Mouse (Mus musculus): ENCODE data around the gene Cd274. TPM values are rescaled to one million over a fixed set of nuclear protein-coding genes. Genes with fewer than 3 reads are reported as not detected.
A peak's percentile ranks its signal among the peaks of the same experiment; 100 is the strongest.

Cd274 gene
- polyA plus RNA-seq, 1 experiment from 2014 or later = 1.2 TPM

DNA sequence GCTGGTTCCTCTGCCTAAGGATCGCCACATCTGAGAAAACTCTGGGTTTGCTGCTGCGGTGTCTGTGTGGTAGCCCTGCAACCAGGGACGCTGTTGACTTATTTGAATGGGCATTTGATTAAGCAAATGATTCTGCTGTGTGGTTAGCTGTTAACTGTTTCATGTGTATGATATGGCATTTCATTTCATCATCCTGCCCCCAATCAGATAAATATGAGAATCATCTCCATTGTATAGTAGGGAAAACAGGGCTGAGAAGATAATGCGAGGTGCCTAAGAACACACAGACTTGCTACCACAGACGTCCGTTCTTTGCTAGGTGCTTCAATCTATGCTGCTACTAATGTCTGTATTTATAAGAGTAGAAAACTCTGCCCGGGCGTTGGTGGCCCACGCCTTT, 17.2 kb downstream of the Cd274 start:
- peaks cover 15% of the 10 kb centered on the region; the same call in 1 of the 2 replicates for H3K4me1 ChIP-seq (ENCODE audit: insufficient read depth)
- no peaks in the 10 kb centered on the region for H3K27me3 ChIP-seq (ENCODE audit: insufficient read depth, low read length)
- H3K27ac ChIP-seq (ENCODE audit: low read depth) = no peak overlapping the region
- ATAC-seq (no peak), DNase-seq (no peak)
- TF ChIP-seq EP300 (IDR thresholded peaks at IDR 0.05; ENCODE audit: low read depth) (no peak), CTCF (IDR thresholded peaks at IDR 0.05; ENCODE audit: low read depth) (no peak)
- no peaks in the 10 kb centered on the region; the same call in none of the 2 replicates for H3K36me3 ChIP-seq (replicated peaks; ENCODE audit: insufficient read depth, low read length)
- H3K9me3 ChIP-seq (ENCODE audit: low read length) = no peaks in the 10 kb centered on the region
- H3K4me2 ChIP-seq (ENCODE audit: low read depth, low read length) = no peak overlapping the region
- WGBS (ENCODE audit: insufficient replicate concordance) = 78% methylated on average over 9 of the region's 9 CpGs
- H3K9ac ChIP-seq (replicated peaks) = no peak overlapping the region
- no peak overlapping the region for H3K4me3 ChIP-seq (ENCODE audit: low read depth, low read length)

DNA sequence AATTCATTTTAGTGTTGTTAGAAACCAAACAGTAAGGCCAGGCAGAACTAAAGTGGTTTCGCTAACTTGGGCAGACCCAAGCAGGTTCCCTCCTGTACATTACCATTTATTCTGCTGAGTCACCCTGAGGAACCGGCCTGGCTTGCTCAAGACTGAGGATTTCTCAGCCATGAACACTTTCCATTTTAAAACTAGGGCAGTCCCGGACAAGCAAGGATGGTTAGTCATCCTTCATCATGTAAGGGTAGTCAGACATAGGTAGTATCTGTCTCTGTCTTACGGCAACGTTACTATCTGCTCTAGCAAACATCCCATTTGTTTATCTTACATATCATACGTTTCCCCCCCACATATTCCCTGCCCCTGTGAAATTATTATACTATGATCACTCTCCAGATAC, 17.7 kb downstream of the Cd274 start:
- Histone ChIP-seq H3K4me2 (ENCODE audit: low read depth, low read length) (no peak overlapping the region), H3K27ac (ENCODE audit: low read depth) (no peak overlapping the region), H3K9ac (replicated peaks) (no peak overlapping the region), H3K9me3 (ENCODE audit: low read length) (no peaks in the 10 kb centered on the region), H3K27me3 (ENCODE audit: insufficient read depth, low read length) (no peaks in the 10 kb centered on the region), H3K4me3 (ENCODE audit: low read depth, low read length) (no peak overlapping the region), H3K36me3 (replicated peaks; ENCODE audit: insufficient read depth, low read length) (no peaks in the 10 kb centered on the region; the same call in none of the 2 replicates), H3K4me1 (ENCODE audit: insufficient read depth) (peaks cover 15% of the 10 kb centered on the region; the same call in 1 of the 2 replicates)
- DNase-seq = no peak
- no peak for ATAC-seq
- no peak for TF ChIP-seq CTCF (IDR thresholded peaks at IDR 0.05; ENCODE audit: low read depth)
- no peak for TF ChIP-seq EP300 (IDR thresholded peaks at IDR 0.05; ENCODE audit: low read depth)
- 49% methylated on average over 6 of the region's 6 CpGs for WGBS (ENCODE audit: insufficient replicate concordance)

DNA sequence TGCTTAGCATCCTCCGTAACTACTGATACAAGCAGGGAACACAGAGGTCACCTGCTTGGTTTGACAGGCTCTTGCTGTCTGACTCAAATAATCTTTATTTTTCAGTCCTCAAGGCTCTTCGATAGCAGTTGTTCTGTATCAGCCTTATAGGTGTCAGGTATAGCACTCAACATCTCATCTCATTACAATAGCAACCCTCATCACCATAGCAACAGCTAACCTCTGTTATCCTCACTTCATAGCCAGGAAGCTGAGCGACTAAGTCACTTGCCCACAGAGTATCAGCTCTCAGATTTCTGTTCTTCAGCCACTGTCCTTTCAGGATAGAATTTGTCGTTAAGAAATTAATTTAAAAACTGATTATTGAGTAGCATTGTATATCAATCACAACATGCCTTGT, 18.6 kb downstream of the Cd274 start:
- 84% methylated on average over 4 of the region's 4 CpGs for WGBS (ENCODE audit: insufficient replicate concordance)
- TF ChIP-seq EP300 (IDR thresholded peaks at IDR 0.05; ENCODE audit: low read depth) = no peak
- no peak for TF ChIP-seq CTCF (IDR thresholded peaks at IDR 0.05; ENCODE audit: low read depth)
- H3K4me1 ChIP-seq (ENCODE audit: insufficient read depth) = peaks cover 15% of the 10 kb centered on the region; the same call in 1 of the 2 replicates
- ATAC-seq = no peak
- no peaks in the 10 kb centered on the region for H3K9me3 ChIP-seq (ENCODE audit: low read length)
- no peaks in the 10 kb centered on the region; the same call in none of the 2 replicates for H3K36me3 ChIP-seq (replicated peaks; ENCODE audit: insufficient read depth, low read length)
- H3K27me3 ChIP-seq (ENCODE audit: insufficient read depth, low read length) = no peaks in the 10 kb centered on the region
- DNase-seq = no peak
- H3K9ac ChIP-seq (replicated peaks) = no peak overlapping the region
- H3K4me2 ChIP-seq (ENCODE audit: low read depth, low read length) = no peak overlapping the region
- no peak overlapping the region for H3K27ac ChIP-seq (ENCODE audit: low read depth)
- H3K4me3 ChIP-seq (ENCODE audit: low read depth, low read length) = no peak overlapping the region

DNA sequence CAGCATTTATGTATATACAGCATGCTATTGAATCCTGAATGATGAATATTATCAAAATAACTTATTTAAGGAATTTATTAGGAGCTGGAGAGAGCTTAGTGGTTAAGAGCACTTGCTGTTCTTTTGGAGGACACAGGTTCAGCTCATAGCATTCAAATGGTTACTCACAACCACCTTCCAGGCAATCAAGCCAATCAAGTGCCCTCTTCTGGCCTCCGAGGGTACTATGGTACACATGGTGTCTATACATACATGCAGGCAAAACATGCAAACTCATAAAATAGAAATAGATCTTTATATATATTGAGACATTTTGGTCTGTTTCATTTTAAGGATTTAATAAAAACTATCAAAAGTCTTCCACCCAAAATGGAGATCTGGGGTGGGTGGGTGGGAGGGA, 21.6 kb downstream of the Cd274 start:
- no peak overlapping the region for H3K4me2 ChIP-seq (ENCODE audit: low read depth, low read length)
- no peak overlapping the region for H3K9ac ChIP-seq (replicated peaks)
- WGBS (ENCODE audit: insufficient replicate concordance) = 81% methylated on average over 1 of the region's 1 CpGs
- DNase-seq = no peak
- H3K36me3 ChIP-seq (replicated peaks; ENCODE audit: insufficient read depth, low read length) = no peaks in the 10 kb centered on the region; the same call in none of the 2 replicates
- H3K27ac ChIP-seq (ENCODE audit: low read depth) = no peak overlapping the region
- no peaks in the 10 kb centered on the region for H3K9me3 ChIP-seq (ENCODE audit: low read length)
- no peak overlapping the region for H3K4me3 ChIP-seq (ENCODE audit: low read depth, low read length)
- peak; percentile 27; the same call in 1 of the 2 replicates for TF ChIP-seq CTCF (IDR thresholded peaks at IDR 0.05; ENCODE audit: low read depth)
- TF ChIP-seq EP300 (IDR thresholded peaks at IDR 0.05; ENCODE audit: low read depth) = no peak
- H3K4me1 ChIP-seq (ENCODE audit: insufficient read depth) = no peaks in the 10 kb centered on the region
- no peaks in the 10 kb centered on the region for H3K27me3 ChIP-seq (ENCODE audit: insufficient read depth, low read length)
- no peak for ATAC-seq

DNA sequence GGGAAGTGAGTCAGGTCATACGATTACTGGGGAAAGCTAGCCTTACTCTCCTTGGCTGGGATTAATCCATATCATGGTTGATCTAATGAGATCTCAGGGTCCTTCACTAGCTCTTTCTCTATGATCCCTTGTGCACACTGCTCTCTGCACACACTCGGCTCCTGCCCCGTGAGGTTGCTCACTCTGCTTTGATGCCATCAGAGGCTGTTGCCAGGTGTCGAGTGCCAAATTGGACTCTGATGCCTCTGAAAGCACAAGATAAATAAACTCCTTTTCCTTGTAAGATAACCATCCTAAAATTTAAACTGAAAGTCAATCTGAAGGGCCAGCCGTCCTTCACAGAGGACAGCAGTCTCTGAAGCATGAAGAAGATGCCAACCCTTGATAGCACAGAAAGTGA, 23.2 kb downstream of the Cd274 start:
- TF ChIP-seq EP300 (IDR thresholded peaks at IDR 0.05; ENCODE audit: low read depth) (no peak), CTCF (IDR thresholded peaks at IDR 0.05; ENCODE audit: low read depth) (no peak)
- Histone ChIP-seq H3K9me3 (ENCODE audit: low read length) (no peaks in the 10 kb centered on the region), H3K36me3 (replicated peaks; ENCODE audit: insufficient read depth, low read length) (no peaks in the 10 kb centered on the region; the same call in 1 of the 2 replicates), H3K27me3 (ENCODE audit: insufficient read depth, low read length) (no peaks in the 10 kb centered on the region), H3K4me1 (ENCODE audit: insufficient read depth) (no peaks in the 10 kb centered on the region), H3K4me2 (ENCODE audit: low read depth, low read length) (no peak overlapping the region), H3K27ac (ENCODE audit: low read depth) (no peak overlapping the region), H3K9ac (replicated peaks) (no peak overlapping the region), H3K4me3 (ENCODE audit: low read depth, low read length) (no peak overlapping the region)
- ATAC-seq (no peak), DNase-seq (no peak)
- WGBS (ENCODE audit: insufficient replicate concordance) = 69% methylated on average over 5 of the region's 5 CpGs

DNA sequence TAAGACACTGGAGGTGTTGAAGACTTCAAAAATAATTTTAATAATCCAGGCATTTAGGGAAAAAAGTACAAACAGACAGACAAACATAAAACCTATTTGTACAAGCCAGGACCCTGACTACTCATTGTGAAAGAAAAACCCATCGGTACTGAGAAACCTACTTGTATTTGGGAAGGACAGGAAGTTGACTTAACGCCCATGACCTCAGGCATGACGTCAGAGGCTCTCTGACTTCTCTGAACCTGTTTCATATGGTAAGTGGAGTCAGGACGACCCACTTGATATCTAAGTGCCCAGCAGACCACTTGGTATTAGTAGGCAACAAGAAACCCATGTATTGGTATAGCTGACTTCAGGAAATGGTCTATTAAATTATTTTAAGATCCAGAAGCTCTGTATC, 24.0 kb downstream of the Cd274 start:
- 39% methylated on average over 4 of the region's 4 CpGs for WGBS (ENCODE audit: insufficient replicate concordance)
- H3K36me3 ChIP-seq (replicated peaks; ENCODE audit: insufficient read depth, low read length) = no peaks in the 10 kb centered on the region; the same call in 1 of the 2 replicates
- H3K4me2 ChIP-seq (ENCODE audit: low read depth, low read length) = no peak overlapping the region
- TF ChIP-seq EP300 (IDR thresholded peaks at IDR 0.05; ENCODE audit: low read depth) (no peak), CTCF (IDR thresholded peaks at IDR 0.05; ENCODE audit: low read depth) (no peak)
- no peak overlapping the region for H3K27ac ChIP-seq (ENCODE audit: low read depth)
- no peaks in the 10 kb centered on the region for H3K9me3 ChIP-seq (ENCODE audit: low read length)
- H3K4me3 ChIP-seq (ENCODE audit: low read depth, low read length) = no peak overlapping the region
- H3K9ac ChIP-seq (replicated peaks) = no peak overlapping the region
- ATAC-seq = no peak
- H3K4me1 ChIP-seq (ENCODE audit: insufficient read depth) = no peaks in the 10 kb centered on the region
- no peak for DNase-seq
- no peaks in the 10 kb centered on the region for H3K27me3 ChIP-seq (ENCODE audit: insufficient read depth, low read length)

DNA sequence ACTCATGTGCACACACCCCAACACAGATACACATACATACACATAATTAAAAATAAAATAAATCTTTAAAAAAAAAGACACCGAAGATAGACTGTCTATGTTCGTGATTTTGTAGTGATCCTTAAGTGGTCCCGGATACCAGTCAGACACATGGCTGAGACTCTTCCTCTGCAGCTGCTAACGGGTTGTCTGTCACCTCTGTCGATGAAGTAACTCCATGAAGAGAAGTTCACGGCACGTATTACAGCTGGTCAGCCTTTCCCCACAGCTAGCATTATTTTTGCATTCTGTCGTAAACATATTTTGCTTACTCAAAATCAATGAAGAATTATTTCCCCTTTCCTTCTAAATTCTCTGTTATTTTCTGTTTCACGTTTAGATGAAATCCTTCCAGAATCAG, 26.1 kb downstream of the Cd274 start:
- ATAC-seq = no peak
- WGBS (ENCODE audit: insufficient replicate concordance) = 72% methylated on average over 9 of the region's 9 CpGs

More for the DNA sequence above, 26.1 kb downstream of the Cd274 start:
- TF ChIP-seq EP300 (IDR thresholded peaks at IDR 0.05; ENCODE audit: low read depth) (no peak), CTCF (IDR thresholded peaks at IDR 0.05; ENCODE audit: low read depth) (no peak)
- no peaks in the 10 kb centered on the region for H3K9me3 ChIP-seq (ENCODE audit: low read length)
- H3K36me3 ChIP-seq (replicated peaks; ENCODE audit: insufficient read depth, low read length) = no peaks in the 10 kb centered on the region
- H3K4me1 ChIP-seq (ENCODE audit: insufficient read depth) = no peaks in the 10 kb centered on the region
- DNase-seq = no peak
- H3K4me3 ChIP-seq (ENCODE audit: low read depth, low read length) = no peak overlapping the region
- no peak overlapping the region for H3K4me2 ChIP-seq (ENCODE audit: low read depth, low read length)
- H3K27ac ChIP-seq (ENCODE audit: low read depth) = no peak overlapping the region
- no peaks in the 10 kb centered on the region for H3K27me3 ChIP-seq (ENCODE audit: insufficient read depth, low read length)
- no peak overlapping the region for H3K9ac ChIP-seq (replicated peaks)

Measured in liver, postnatal 0 days (tissue).